Mouse (Mus musculus): ENCODE measurements around the gene Lrrc10b.

DNA sequence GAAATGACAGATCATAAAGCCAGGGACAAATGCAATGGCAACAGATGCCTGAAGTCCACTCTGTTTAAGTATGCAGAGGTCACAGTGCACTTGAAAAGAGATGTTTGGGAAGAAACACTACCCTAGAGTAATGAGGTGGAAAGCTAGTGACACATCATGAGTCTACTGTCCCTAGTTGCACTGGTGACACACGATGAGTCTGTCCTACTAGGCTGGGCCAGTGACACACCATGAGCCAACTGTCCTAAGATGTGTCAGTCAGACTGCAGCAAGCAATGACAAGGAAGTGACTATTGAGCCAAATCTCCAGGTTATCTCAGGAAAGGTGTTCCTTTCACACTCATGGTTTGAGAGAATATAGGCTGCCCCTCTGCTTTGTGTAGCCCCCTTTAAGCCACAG lies 38.4 kb upstream of the Lrrc10b start:
- TF ChIP-seq TAL1 (IDR thresholded peaks at IDR 0.05; ENCODE audit: low read length) (no peak), GATA1 (IDR thresholded peaks at IDR 0.05; ENCODE audit: low read length) (no peak)

Measured in erythroblast, embryonic 14.5 days (primary cell).